Mouse (Mus musculus) small intestine, adult 2 months (tissue): ENCODE measurements around the gene Prcd.

ENCODE experiments used
- CTCF ChIP-seq: fragments of 200-500 bp; IDR thresholded peaks from 2 replicates; pipeline ENCODE4 v1.5.1; 2012; ENCODE audit warnings: low read depth, mild to moderate bottlenecking, control low read depth, inconsistent platforms, low read length, moderate library complexity, mixed read lengths; ENCODE audit not compliant: insufficient replicate concordance, insufficient read length; ENCODE audit errors: extremely low read depth
- POLR2A ChIP-seq: fragments of 200-500 bp; IDR thresholded peaks from 2 replicates; pipeline ENCODE4 v1.6.1; 2012; ENCODE audit warnings: low read depth, mild to moderate bottlenecking, control low read depth, inconsistent platforms, low read length, moderate library complexity

DNA sequence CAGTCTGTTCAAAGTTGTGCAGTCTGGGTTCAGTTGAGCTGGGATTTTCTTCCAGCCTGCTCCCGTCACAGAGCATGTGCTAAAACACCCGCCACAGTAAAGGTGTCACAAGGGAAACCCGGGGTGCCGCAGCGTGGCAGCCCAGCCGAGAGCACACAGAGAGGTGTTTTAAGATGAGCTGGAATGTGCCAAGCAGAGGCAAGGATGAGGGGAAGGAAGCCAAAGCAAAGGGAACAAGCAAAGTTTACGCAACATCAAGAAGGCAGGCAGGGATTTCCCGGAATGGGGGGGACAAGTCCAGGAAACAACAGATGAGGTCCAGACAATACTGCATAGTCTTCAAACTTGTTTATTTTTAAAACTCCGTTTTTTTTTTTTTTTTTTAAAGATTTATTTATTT is 13.2 kb downstream of the Prcd start:
- TF ChIP-seq CTCF = no peak
- TF ChIP-seq POLR2A = no peak
